9 mouse cellular contexts compared by ENCODE assay signal in genomic region chr1:169747902-169748301, GRCm38 (mm10). TPM values are rescaled to one million over a fixed set of nuclear protein-coding genes. Genes with fewer than 3 reads are reported as not detected.
DNase-seq lines count a peak whose midpoint lies in the region; ATAC-seq and TF ChIP-seq lines count a peak whose summit lies in the region.
"Had no signal": no experiment of that assay in that cellular context is flagged by ENCODE, and none has a peak within 500 bp of the region (broad histone marks: within the 10 kb centered on the region; RNA-seq: fewer than 3 reads in every experiment).

No protein-coding gene starts in this region.

- no peaks in the 10 kb centered on the region for H3K4me1 ChIP-seq in heart, postnatal 0 days (ENCODE audit: control insufficient read depth, insufficient read depth)
- H3K4me1 ChIP-seq in embryonic facial prominence, embryonic 14.5 days (ENCODE audit: control insufficient read depth, insufficient read depth, low read length) = peaks cover 3% of the 10 kb centered on the region; the same call in 1 of the 2 replicates
- peaks cover 20% of the 10 kb centered on the region for H3K4me1 ChIP-seq in hindbrain, embryonic 13.5 days (replicated peaks)
- H3K4me1 ChIP-seq in midbrain, embryonic 15.5 days = peaks cover 22% of the 10 kb centered on the region

- H3K36me3 ChIP-seq in heart, postnatal 0 days (replicated peaks; ENCODE audit: control insufficient read depth, insufficient read depth, low read length) = no peaks in the 10 kb centered on the region
- no peaks in the 10 kb centered on the region for H3K36me3 ChIP-seq in embryonic facial prominence, embryonic 14.5 days (ENCODE audit: control insufficient read depth, insufficient read depth, low read length)
- no peaks in the 10 kb centered on the region for H3K36me3 ChIP-seq in hindbrain, embryonic 13.5 days
- H3K36me3 ChIP-seq in midbrain, embryonic 15.5 days (replicated peaks) = no peaks in the 10 kb centered on the region
- H3K36me3 ChIP-seq: G1E had no signal

- no peak overlapping the region for H3K9ac ChIP-seq in heart, postnatal 0 days (replicated peaks; ENCODE audit: low read depth, low read length)
- no peak overlapping the region for H3K9ac ChIP-seq in embryonic facial prominence, embryonic 14.5 days (ENCODE audit: low read depth, low read length)
- H3K9ac ChIP-seq in hindbrain, embryonic 13.5 days = peak overlapping the region; percentile 55
- H3K9ac ChIP-seq in midbrain, embryonic 15.5 days = peak overlapping the region; percentile 46

- peaks cover 14% of the 10 kb centered on the region; the same call in 1 of the 2 replicates for H3K27me3 ChIP-seq in heart, postnatal 0 days (ENCODE audit: control insufficient read depth, insufficient read depth, low read length)
- H3K27me3 ChIP-seq in embryonic facial prominence, embryonic 14.5 days (replicated peaks; ENCODE audit: control insufficient read depth, insufficient read depth, low read length) = peaks cover 12% of the 10 kb centered on the region
- H3K27me3 ChIP-seq in hindbrain, embryonic 13.5 days = no peaks in the 10 kb centered on the region
- no peaks in the 10 kb centered on the region for H3K27me3 ChIP-seq in midbrain, embryonic 15.5 days (replicated peaks)

- WGBS in heart, postnatal 0 days = 42% methylated on average over 6 of the region's 6 CpGs
- WGBS in embryonic facial prominence, embryonic 14.5 days = 37% methylated on average over 6 of the region's 6 CpGs
- 47% methylated on average over 6 of the region's 6 CpGs for WGBS in hindbrain, embryonic 13.5 days
- 35% methylated on average over 6 of the region's 6 CpGs for WGBS in midbrain, embryonic 15.5 days

- no peaks in the 10 kb centered on the region for H3K9me3 ChIP-seq in heart, postnatal 0 days (replicated peaks; ENCODE audit: control insufficient read depth, low read length)
- no peaks in the 10 kb centered on the region for H3K9me3 ChIP-seq in embryonic facial prominence, embryonic 14.5 days (ENCODE audit: control insufficient read depth, low read length)
- H3K9me3 ChIP-seq in hindbrain, embryonic 13.5 days = no peaks in the 10 kb centered on the region
- H3K9me3 ChIP-seq in midbrain, embryonic 15.5 days = no peaks in the 10 kb centered on the region

- intact Hi-C loops in heart, postnatal 10 days (cut with DNase I) = loop anchor here (5.0 kb wide), 2 partner anchors 169 to 216 kb away; partner anchors contain the start of gene Nuf2

- TF ChIP-seq EP300 in heart, postnatal 0 days (IDR thresholded peaks at IDR 0.05; ENCODE audit: low read depth) = no peak

- no peak overlapping the region for H3K27ac ChIP-seq in heart, postnatal 0 days (ENCODE audit: low read depth)
- H3K27ac ChIP-seq in embryonic facial prominence, embryonic 14.5 days (replicated peaks; ENCODE audit: low read depth, low read length) = no peak overlapping the region
- H3K27ac ChIP-seq in hindbrain, embryonic 13.5 days = peak overlapping the region; percentile 76
- H3K27ac ChIP-seq in midbrain, embryonic 15.5 days = peak overlapping the region; percentile 83

- H3K4me2 ChIP-seq in heart, postnatal 0 days (ENCODE audit: low read depth, low read length) = peak overlapping the region; percentile 53
- peak overlapping the region; percentile 49 for H3K4me2 ChIP-seq in embryonic facial prominence, embryonic 14.5 days (ENCODE audit: low read depth, low read length)
- peak overlapping the region; percentile 59 for H3K4me2 ChIP-seq in hindbrain, embryonic 13.5 days
- H3K4me2 ChIP-seq in midbrain, embryonic 15.5 days = peak overlapping the region; percentile 66

- no peak for TF ChIP-seq CTCF in heart, postnatal 0 days (IDR thresholded peaks at IDR 0.05; ENCODE audit: low read depth)

- no peak for DNase-seq in heart, postnatal 0 days (ENCODE audit: low spot score)
- no peak for DNase-seq in heart, postnatal 10 days
- DNase-seq in embryonic facial prominence, embryonic 14.5 days (ENCODE audit: low spot score) = no peak
- no peak for DNase-seq in B cell, adult 2 months

- peak overlapping the region; percentile 34; the same call in 1 of the 2 replicates for H3K4me3 ChIP-seq in heart, postnatal 0 days (ENCODE audit: low read depth, low read length)
- peak overlapping the region; percentile 29 for H3K4me3 ChIP-seq in embryonic facial prominence, embryonic 14.5 days (ENCODE audit: low read depth, low read length)
- peak overlapping the region; percentile 37 for H3K4me3 ChIP-seq in hindbrain, embryonic 13.5 days
- H3K4me3 ChIP-seq in midbrain, embryonic 15.5 days = peak overlapping the region; percentile 42

- ATAC-seq in heart, postnatal 0 days (ENCODE audit: insufficient read depth, low read depth) = no peak
- ATAC-seq in embryonic facial prominence, embryonic 14.5 days (ENCODE audit: low read depth) = no peak
- ATAC-seq in hindbrain, embryonic 13.5 days (ENCODE audit: low FRiP score) = 0 out of 2 replicates have a peak, but pooled peaks have one; percentile 23
- ATAC-seq in midbrain, embryonic 15.5 days (replicated peaks) = peak; percentile 51
- ATAC-seq in activated CD4-positive, CD25-positive, alpha-beta regulatory T cell, adult 4 months = no peak
- ATAC-seq in monocyte, adult 5-6 weeks (replicated peaks; ENCODE audit: insufficient number of reproducible peaks, low FRiP score, low TSS enrichment, poor library complexity, severe bottlenecking) = no peak

RNA-seq across cellular contexts. Expression of gene Rgs4, which starts 0.5 kb away (rescaled TPM):
- 2.4 and 6.7 TPM in 2 replicates for total RNA-seq in heart, postnatal 0 days (2014; rRNA removed; ENCODE audit: low replicate concordance)
- polyA plus RNA-seq in heart, postnatal 0 days (2015; fragmentation: Nextera tagmentation; extraction: Ambion mirVana) = 4.4 and 5.0 TPM in 2 replicates
- total RNA-seq in heart, postnatal 10 days (2021) = 10 to 100 TPM; 13.4 to 19.0 TPM
- polyA plus RNA-seq in embryonic facial prominence, embryonic 14.5 days (2014; fragmentation: Nextera tagmentation; extraction: Ambion mirVana) = 18.1 and 18.5 TPM in 2 replicates
- polyA plus RNA-seq in hindbrain, embryonic 13.5 days (2015; fragmentation: Nextera tagmentation; extraction: Ambion mirVana) = 50.0 and 51.1 TPM in 2 replicates
- polyA plus RNA-seq in midbrain, embryonic 15.5 days (2015; fragmentation: Nextera tagmentation; extraction: Ambion mirVana) = 50.1 and 60.4 TPM in 2 replicates
- polyA plus RNA-seq in activated CD4-positive, CD25-positive, alpha-beta regulatory T cell, adult 4 months (2017; shearing (Covaris generic)) = not detected
- not detected in 3 replicates for total RNA-seq in monocyte, adult 5-6 weeks (2017)
- total RNA-seq: G1E had no signal
- polyA plus RNA-seq: G1E had no signal

Comparison
In these comparisons a context has a peak if more than half of its experiments do, and no peak if none do; other contexts are left out.
1. ATAC-seq: peak in hindbrain, embryonic 13.5 days (single experiment) and midbrain, embryonic 15.5 days (single experiment); none in heart, postnatal 0 days (single experiment), embryonic facial prominence, embryonic 14.5 days (single experiment), activated CD4-positive, CD25-positive, alpha-beta regulatory T cell, adult 4 months (single experiment) and monocyte, adult 5-6 weeks (single experiment).
2. H3K27ac ChIP-seq: peak in hindbrain, embryonic 13.5 days (single experiment) and midbrain, embryonic 15.5 days (single experiment); none in heart, postnatal 0 days (single experiment) and embryonic facial prominence, embryonic 14.5 days (single experiment).
3. H3K9ac ChIP-seq: peak in hindbrain, embryonic 13.5 days (single experiment) and midbrain, embryonic 15.5 days (single experiment); none in heart, postnatal 0 days (single experiment) and embryonic facial prominence, embryonic 14.5 days (single experiment).
4. Peak in every context shown above with its lines, with median percentiles within 50 percentile points of each other: H3K4me2 ChIP-seq and H3K4me3 ChIP-seq.